Mouse (Mus musculus) neural tube, embryonic 11.5 days (tissue): Measurements from ENCODE around the gene Stpg3. TPM values are rescaled to one million over a fixed set of nuclear protein-coding genes. Genes with fewer than 3 reads are reported as not detected.
"Not testable (repeated sequence)": the region's sequence is repeated elsewhere in the genome, so short reads cannot be mapped to it uniquely, and the experiment has no call there.

ENCODE experiments used
- ATAC-seq: fragments of 200-750 bp; cut with Nextera tagmentation; 2 replicates; pipeline ENCODE4 v1.8.0; 2017; ENCODE audit warnings: moderate number of reproducible peaks, mild to moderate bottlenecking, moderate TSS enrichment, moderate library complexity; ENCODE audit not compliant: insufficient read depth, low FRiP score, low TSS enrichment
- DNase-seq: peaks from one replicate; pipeline ENCODE4 v3.0.0-alpha.2; 2015; ENCODE audit warnings: low spot score
- H3K27ac ChIP-seq: fragments of 300-500 bp; sonication (generic); 2 replicates; pipeline ENCODE4 v1.5.1; 2014; ENCODE audit warnings: low read depth, mild to moderate bottlenecking, low read length
- H3K27me3 ChIP-seq: fragments of 300-500 bp; sonication (generic); 2 replicates; pipeline ENCODE4 v1.6.1; 2014; ENCODE audit warnings: mild to moderate bottlenecking, low read length, mixed read lengths; ENCODE audit not compliant: control insufficient read depth, insufficient read depth
- H3K36me3 ChIP-seq: fragments of 300-500 bp; sonication (generic); 2 replicates; pipeline ENCODE4 v1.6.1; 2014; ENCODE audit warnings: mild to moderate bottlenecking, low read length, moderate library complexity, mixed read lengths; ENCODE audit not compliant: control insufficient read depth, insufficient read depth
- H3K4me1 ChIP-seq: fragments of 300-500 bp; sonication (generic); 2 replicates; pipeline ENCODE4 v1.6.1; 2014; ENCODE audit warnings: low read length, mixed read lengths; ENCODE audit not compliant: control insufficient read depth, insufficient read depth
- H3K4me2 ChIP-seq: fragments of 300-500 bp; sonication (generic); 2 replicates; pipeline ENCODE4 v1.6.1; 2014; ENCODE audit warnings: low read depth, mild to moderate bottlenecking, moderate library complexity
- H3K4me3 ChIP-seq: fragments of 300-500 bp; sonication (generic); 2 replicates; pipeline ENCODE4 v1.5.1; 2014; ENCODE audit warnings: low read depth, low read length
- H3K9ac ChIP-seq: fragments of 300-500 bp; sonication (generic); 2 replicates; pipeline ENCODE4 v1.6.1; 2014; ENCODE audit warnings: mild to moderate bottlenecking, low read length
- H3K9me3 ChIP-seq: fragments of 300-500 bp; sonication (generic); 2 replicates; pipeline ENCODE4 v1.6.1; 2016; ENCODE audit warnings: low read length; ENCODE audit not compliant: control insufficient read depth
- WGBS: fragments of 180-500 bp; shearing (Covaris S2); extraction: QIAGEN DNeasy Blood & Tissue Kit; methylation state at CpG from one replicate; pipeline ENCODE4 v1.1.7; 2014; 5-methylcytosine and 5-hydroxymethylcytosine counted together
- polyA plus RNA-seq: library from polyadenylated mRNA; unstranded; fragments of >200 nt; fragmentation: Nextera tagmentation; extraction: Ambion mirVana; gene quantifications from 2 replicates; pipeline ENCODE4 v1.2.1, GENCODE M21; 2014

The Stpg3 gene
- not detected in 2 replicates for polyA plus RNA-seq

DNA sequence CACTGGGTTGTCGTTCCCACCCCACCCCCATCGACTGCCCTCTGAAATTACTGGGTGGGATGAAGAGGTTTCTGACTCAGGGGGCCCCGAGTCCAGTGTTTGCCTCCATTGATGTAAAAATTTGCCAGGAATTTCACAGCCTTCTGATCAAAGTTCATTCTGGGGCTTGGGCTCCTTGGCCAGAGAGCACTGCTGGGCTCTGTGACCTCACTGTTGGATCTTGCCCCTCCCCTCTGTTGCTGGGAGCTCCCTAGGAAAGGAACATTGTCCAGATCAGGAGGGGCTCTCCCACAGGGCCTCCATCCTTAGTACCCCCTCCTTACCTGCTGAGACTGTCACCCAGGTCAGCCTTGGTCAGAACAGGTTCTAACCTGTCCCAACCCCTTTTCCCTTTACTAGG lies at the start of gene Stpg3:
Gene Stpg3 (minus strand): TSS at position 194 of the 400 bp plus-strand sequence.
- no peak within 1 kb of the TSS for H3K4me2 ChIP-seq
- ATAC-seq (no peak), DNase-seq (no peak)
- H3K9ac ChIP-seq = no peak within 1 kb of the TSS
- H3K36me3 ChIP-seq = no peaks in the 10 kb centered on the region
- H3K27ac ChIP-seq = no peak within 1 kb of the TSS
- 85% methylated on average over 3 of the region's 3 CpGs for WGBS
- H3K4me1 ChIP-seq = peaks cover 10% of the 10 kb centered on the region
- H3K4me3 ChIP-seq = no peak within 1 kb of the TSS
- no peaks in the 10 kb centered on the region for H3K27me3 ChIP-seq
- H3K9me3 ChIP-seq = no peaks in the 10 kb centered on the region

- WGBS = 21% methylated on average over 12 of the region's 12 CpGs
Observed at GRCm38 (mm10) chr2:25263623-25264285, 49.3 kb upstream of the Stpg3 start.

GRCm38 (mm10) chr2:25262795-25263622 lies 48.6 kb upstream of the Stpg3 start:
- peak overlapping the region; percentile 79 for H3K4me3 ChIP-seq
- under 1% methylated on average over 82 of the region's 82 CpGs for WGBS
- peaks cover 14% of the 10 kb centered on the region; the same call in 1 of the 2 replicates for H3K4me1 ChIP-seq
- no peaks in the 10 kb centered on the region for H3K9me3 ChIP-seq
- no peaks in the 10 kb centered on the region for H3K36me3 ChIP-seq
- peak overlapping the region; percentile 4; the same call in 1 of the 2 replicates for H3K27ac ChIP-seq
- H3K27me3 ChIP-seq = peaks cover 15% of the 10 kb centered on the region
- DNase-seq (peak; percentile 60), ATAC-seq (peak; percentile 17)
- H3K4me2 ChIP-seq = peak overlapping the region; percentile 98
- H3K9ac ChIP-seq = peak overlapping the region; percentile 49

More at GRCm38 (mm10) chr2:25263623-25264285, 49.3 kb upstream of the Stpg3 start:
- Histone ChIP-seq H3K9me3 (no peaks in the 10 kb centered on the region), H3K27me3 (peaks cover 15% of the 10 kb centered on the region), H3K27ac (no peak overlapping the region), H3K9ac (peak overlapping the region; percentile 49), H3K4me1 (peaks cover 14% of the 10 kb centered on the region; the same call in 1 of the 2 replicates), H3K4me2 (peak overlapping the region; percentile 98), H3K4me3 (peak overlapping the region; percentile 79), H3K36me3 (no peaks in the 10 kb centered on the region)
- no peak for ATAC-seq
- DNase-seq = no peak

DNA sequence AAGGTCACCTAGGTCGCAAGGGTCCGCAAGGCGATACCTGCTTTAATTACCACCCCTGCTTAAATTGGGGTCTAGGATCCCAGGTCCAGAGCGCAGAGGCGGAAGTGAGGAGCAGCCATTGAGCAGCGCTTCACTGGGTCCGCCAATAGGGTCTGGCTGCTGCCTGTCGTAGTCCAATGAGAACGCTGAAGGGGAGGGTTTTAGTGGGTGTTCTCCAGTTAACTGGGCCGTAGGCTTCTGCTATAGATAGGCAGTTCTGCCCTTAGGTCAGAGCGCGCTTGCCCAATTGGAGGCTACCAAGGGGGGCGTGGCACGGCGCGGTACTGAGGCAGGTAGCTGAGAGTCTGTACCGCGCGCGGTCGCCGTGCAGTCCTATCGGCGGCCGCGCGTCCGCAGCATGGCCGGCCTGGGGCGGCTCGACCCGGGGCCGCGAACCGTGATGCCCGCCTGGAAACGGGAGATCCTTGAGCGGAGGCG lies 47.9 kb upstream of the Stpg3 start, which contains the start of gene Tprn:
Gene Tprn (plus strand): TSS at position 328 of the 477 bp plus-strand sequence.
- H3K9me3 ChIP-seq = no peaks in the 10 kb centered on the region
- ATAC-seq (peak; percentile 98), DNase-seq (peak; percentile 93)
- peak within 1 kb of the TSS; percentile 98 for H3K4me2 ChIP-seq
- WGBS = 0% methylated on average over 39 of the region's 39 CpGs
- H3K27ac ChIP-seq = peak within 1 kb of the TSS; percentile 4; the same call in 1 of the 2 replicates
- H3K36me3 ChIP-seq = no peaks in the 10 kb centered on the region
- H3K4me1 ChIP-seq = peaks cover 14% of the 10 kb centered on the region; the same call in 1 of the 2 replicates
- H3K27me3 ChIP-seq = peaks cover 15% of the 10 kb centered on the region
- peak within 1 kb of the TSS; percentile 49 for H3K9ac ChIP-seq
- peak within 1 kb of the TSS; percentile 79 for H3K4me3 ChIP-seq

DNA sequence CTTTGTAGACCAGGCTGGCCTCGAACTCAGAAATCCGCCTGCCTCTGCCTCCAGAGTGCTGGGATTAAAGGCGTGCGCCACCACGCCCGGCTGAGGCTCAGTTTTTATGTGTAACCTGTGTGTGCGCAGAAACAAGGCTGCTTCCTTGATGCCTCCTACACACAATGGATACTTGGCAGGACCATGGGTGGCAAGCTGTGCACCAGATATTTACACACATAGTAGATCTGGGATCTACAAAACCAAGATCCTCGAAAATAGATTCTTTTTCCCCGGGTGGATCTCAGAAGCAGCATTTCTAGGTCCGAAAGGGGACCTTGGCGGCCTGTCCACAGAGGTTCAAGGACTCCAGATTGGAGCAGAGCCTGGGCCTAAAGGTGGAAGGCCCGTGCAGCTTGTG lies 47.4 kb upstream of the Stpg3 start:
- Histone ChIP-seq H3K4me1 (peaks cover 14% of the 10 kb centered on the region; the same call in 1 of the 2 replicates), H3K9me3 (no peaks in the 10 kb centered on the region), H3K36me3 (no peaks in the 10 kb centered on the region), H3K9ac (no peak overlapping the region), H3K27me3 (peaks cover 15% of the 10 kb centered on the region), H3K4me3 (peak overlapping the region; percentile 79), H3K27ac (no peak overlapping the region), H3K4me2 (peak overlapping the region; percentile 98)
- no peak for DNase-seq
- ATAC-seq = no peak
- WGBS = 48% methylated on average over 12 of the region's 12 CpGs

GRCm38 (mm10) chr2:25258887-25259286 lies 44.5 kb upstream of the Stpg3 start:
- H3K27ac ChIP-seq = no peak overlapping the region
- WGBS = 64% methylated on average over 2 of the region's 2 CpGs

GRCm38 (mm10) chr2:25257250-25257649 lies 42.8 kb upstream of the Stpg3 start:
- not testable (repeated sequence) for H3K4me2 ChIP-seq
- 92% methylated on average over 5 of the region's 5 CpGs for WGBS

More at GRCm38 (mm10) chr2:25258887-25259286, 44.5 kb upstream of the Stpg3 start:
- Histone ChIP-seq H3K4me1 (peaks cover 18% of the 10 kb centered on the region; the same call in 1 of the 2 replicates), H3K9ac (no peak overlapping the region), H3K9me3 (no peaks in the 10 kb centered on the region), H3K4me3 (no peak overlapping the region), H3K36me3 (no peaks in the 10 kb centered on the region), H3K27me3 (peaks cover 9% of the 10 kb centered on the region), H3K4me2 (no peak overlapping the region)
- DNase-seq (no peak), ATAC-seq (no peak)

GRCm38 (mm10) chr2:25256443-25257109 lies 42.1 kb upstream of the Stpg3 start:
- not testable (repeated sequence) for H3K27ac ChIP-seq, ATAC-seq, DNase-seq, H3K4me1 ChIP-seq, H3K27me3 ChIP-seq, H3K9me3 ChIP-seq, H3K36me3 ChIP-seq
- WGBS = 65% methylated on average over 10 of the region's 12 CpGs
- H3K4me3 ChIP-seq = peak overlapping the region; percentile 95
- peak overlapping the region; percentile 95 for H3K4me2 ChIP-seq
- H3K9ac ChIP-seq = peak overlapping the region; percentile 90; the same call in 1 of the 2 replicates

More at GRCm38 (mm10) chr2:25257250-25257649, 42.8 kb upstream of the Stpg3 start:
- not testable (repeated sequence) for H3K4me3 ChIP-seq, DNase-seq, H3K36me3 ChIP-seq, H3K27ac ChIP-seq, H3K4me1 ChIP-seq, H3K27me3 ChIP-seq, H3K9ac ChIP-seq, H3K9me3 ChIP-seq, ATAC-seq
